10 mouse cellular contexts compared by ENCODE assay signal in the genomic region with DNA sequence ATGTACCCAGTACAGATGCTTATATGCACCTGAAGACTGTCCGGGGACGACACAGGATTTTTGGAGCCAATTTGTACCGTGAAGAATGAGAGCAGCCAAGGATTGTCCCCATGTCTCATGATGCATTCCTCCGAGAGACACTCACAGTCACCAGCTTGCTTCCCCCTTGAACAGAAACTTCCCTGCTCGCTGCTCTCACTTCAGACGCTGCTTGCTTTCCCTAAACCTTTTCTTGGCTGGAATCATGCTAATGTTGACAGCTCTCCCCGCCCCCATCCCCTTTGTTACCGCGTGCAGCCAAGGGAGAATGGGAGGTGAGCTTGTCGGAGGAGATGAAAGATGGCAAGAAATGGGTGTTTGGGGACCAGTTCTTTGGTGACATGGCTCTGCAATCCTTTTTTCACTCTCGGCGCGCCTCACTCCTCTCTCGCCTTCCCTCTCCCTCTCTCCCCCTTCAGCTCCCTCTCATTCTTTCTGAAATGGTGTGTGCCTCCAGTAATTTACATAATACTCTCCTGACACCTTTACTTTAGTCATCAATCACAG.
DNase-seq lines count a peak whose midpoint lies in the region; ATAC-seq and TF ChIP-seq lines count a peak whose summit lies in the region.
"Had no signal": no experiment of that assay in that cellular context is flagged by ENCODE, and none has a peak within 500 bp of the region (broad histone marks: within the 10 kb centered on the region; RNA-seq: fewer than 3 reads in every experiment).

No protein-coding gene starts in this region.

- no peaks in the 10 kb centered on the region for H3K36me3 ChIP-seq in embryonic facial prominence, embryonic 13.5 days
- H3K36me3 ChIP-seq in intestine, postnatal 0 days (ENCODE audit: control insufficient read depth, insufficient read depth) = no peaks in the 10 kb centered on the region

- no peak for TF ChIP-seq CTCF in layer of hippocampus, adult 2 months (conservative IDR thresholded peaks at IDR 0.05)
- TF ChIP-seq CTCF in intestine, postnatal 0 days (IDR thresholded peaks at IDR 0.05; ENCODE audit: low read depth) = no peak

- peaks cover 27% of the 10 kb centered on the region for H3K4me1 ChIP-seq in embryonic facial prominence, embryonic 13.5 days
- no peaks in the 10 kb centered on the region for H3K4me1 ChIP-seq in intestine, postnatal 0 days (replicated peaks; ENCODE audit: control insufficient read depth, insufficient read depth, low read length)

- H3K4me3 ChIP-seq in layer of hippocampus, adult 2 months = peak overlapping the region; percentile 9; the same call in 1 of the 2 replicates
- peak overlapping the region; percentile 30 for H3K4me3 ChIP-seq in embryonic facial prominence, embryonic 13.5 days
- no peak overlapping the region for H3K4me3 ChIP-seq in intestine, postnatal 0 days (ENCODE audit: low read depth, low read length)
- H3K4me3 ChIP-seq: erythroblast, embryonic 14.5 days had no signal

- peak overlapping the region; percentile 66 for H3K9ac ChIP-seq in embryonic facial prominence, embryonic 13.5 days
- H3K9ac ChIP-seq in intestine, postnatal 0 days (ENCODE audit: low read depth, low read length) = no peak overlapping the region

- no peak overlapping the region for H3K27ac ChIP-seq in layer of hippocampus, adult 2 months
- 0 out of 2 replicates have a peak overlapping the region, but pooled peaks have one; percentile 30 for H3K27ac ChIP-seq in embryonic facial prominence, embryonic 13.5 days
- H3K27ac ChIP-seq in intestine, postnatal 0 days (ENCODE audit: low read depth, low read length) = no peak overlapping the region

- H3K9me3 ChIP-seq in embryonic facial prominence, embryonic 13.5 days = no peaks in the 10 kb centered on the region
- no peaks in the 10 kb centered on the region for H3K9me3 ChIP-seq in intestine, postnatal 0 days (ENCODE audit: control insufficient read depth)

- 6% methylated on average over 14 of the region's 14 CpGs for WGBS in embryonic facial prominence, embryonic 13.5 days
- 29% methylated on average over 14 of the region's 14 CpGs for WGBS in intestine, postnatal 0 days

- no peaks in the 10 kb centered on the region for H3K27me3 ChIP-seq in embryonic facial prominence, embryonic 13.5 days
- H3K27me3 ChIP-seq in intestine, postnatal 0 days (replicated peaks; ENCODE audit: control insufficient read depth, insufficient read depth, low read length) = no peaks in the 10 kb centered on the region

- peak overlapping the region; percentile 59 for H3K4me2 ChIP-seq in embryonic facial prominence, embryonic 13.5 days
- H3K4me2 ChIP-seq in intestine, postnatal 0 days (replicated peaks; ENCODE audit: low read depth) = peak overlapping the region; percentile 27; the same call in 1 of the 2 replicates

- DNase-seq in layer of hippocampus, adult 2 months (ENCODE audit: low spot score in 2 of 2) = no peak
- no peak for DNase-seq in layer of hippocampus, adult 18-20 months (ENCODE audit: low spot score in 2 of 2)
- peak; percentile 56 for DNase-seq in retina, postnatal 1 day
- no peak for DNase-seq in cerebellum, adult 9-11 months
- DNase-seq in adrenal gland, adult (ENCODE audit: inconsistent age in 2 of 2, low spot score in 1 of 2) = no peak
- DNase-seq in spleen, postnatal 14 days (ENCODE audit: low spot score in 2 of 2) = no peak

- no peak for ATAC-seq in embryonic facial prominence, embryonic 13.5 days (ENCODE audit: insufficient number of reproducible peaks, insufficient read depth, low FRiP score, low TSS enrichment, low read depth)
- ATAC-seq in intestine, postnatal 0 days = no peak
- ATAC-seq: Patski had no signal
